Mouse (Mus musculus): ENCODE measurements around the gene Atxn2l. TPM values are rescaled to one million over a fixed set of nuclear protein-coding genes. Genes with fewer than 3 reads are reported as not detected.
A peak's percentile ranks its signal among the peaks of the same experiment; 100 is the strongest.
"Not testable (repeated sequence)": the region's sequence is repeated elsewhere in the genome, so short reads cannot be mapped to it uniquely, and the experiment has no call there.

Atxn2l gene
- polyA plus RNA-seq, 1 experiment from 2014 or later, result 56.8 TPM

- H3K27me3 ChIP-seq; H3K9me3 ChIP-seq; ATAC-seq (ENCODE audit: insufficient number of reproducible peaks, insufficient read depth, low FRiP score, low TSS enrichment, low read depth): not testable (repeated sequence)
- Histone ChIP-seq H3K9ac (peak overlapping the region; percentile 84), H3K4me2 (peak overlapping the region; percentile 94), H3K27ac (0 out of 2 replicates have a peak overlapping the region, but pooled peaks have one; percentile 60), H3K4me3 (peak overlapping the region; percentile 68), H3K4me1 (peaks cover 11% of the 10 kb centered on the region), H3K36me3 (peaks cover 39% of the 10 kb centered on the region)
- WGBS, result 16% methylated on average over 25 of the region's 25 CpGs
Observed at GRCm38 (mm10) chr7:126487617-126488385, 15.4 kb downstream of the Atxn2l start.

DNA sequence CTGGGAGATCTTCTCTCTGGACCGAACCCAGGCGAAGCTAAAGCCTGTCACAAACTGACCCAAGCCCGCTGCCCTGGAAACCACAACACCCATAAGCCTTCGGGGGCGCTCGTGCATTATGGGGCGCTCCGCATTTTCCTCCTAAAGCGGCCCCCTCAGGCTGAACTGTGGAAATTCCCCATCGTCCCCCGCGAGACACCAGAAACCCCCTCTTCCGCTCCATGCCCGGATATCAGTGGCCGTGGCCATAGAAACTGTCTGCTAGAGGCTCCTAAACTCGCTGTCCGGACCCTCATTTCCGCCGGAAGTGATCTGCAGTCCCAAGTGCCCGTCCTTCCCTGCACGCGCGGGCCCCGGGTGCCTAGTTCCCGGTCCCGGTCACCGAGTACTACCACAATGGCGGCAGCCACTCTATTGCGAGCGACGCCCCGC, 16.2 kb downstream of the Atxn2l start, which contains the start of gene Tufm:
TSS of gene Tufm (plus strand) at position 310 of the 432 bp plus-strand sequence.
- H3K4me1 ChIP-seq, result peaks cover 14% of the 10 kb centered on the region
- no peaks in the 10 kb centered on the region for H3K9me3 ChIP-seq
- H3K27me3 ChIP-seq, result no peaks in the 10 kb centered on the region
- H3K4me2 ChIP-seq, result peak within 1 kb of the TSS; percentile 94
- H3K27ac ChIP-seq, result peak within 1 kb of the TSS; percentile 74
- 0% methylated on average over 32 of the region's 32 CpGs for WGBS
- peak within 1 kb of the TSS; percentile 84 for H3K9ac ChIP-seq
- peak; percentile 85 for ATAC-seq (ENCODE audit: insufficient number of reproducible peaks, insufficient read depth, low FRiP score, low TSS enrichment, low read depth)
- peaks cover 32% of the 10 kb centered on the region for H3K36me3 ChIP-seq
- H3K4me3 ChIP-seq, result peak within 1 kb of the TSS; percentile 68

GRCm38 (mm10) chr7:126482392-126482871, 20.8 kb downstream of the Atxn2l start:
- H3K4me3 ChIP-seq, result peak overlapping the region; percentile 40
- no peaks in the 10 kb centered on the region for H3K36me3 ChIP-seq
- ATAC-seq (ENCODE audit: insufficient number of reproducible peaks, insufficient read depth, low FRiP score, low TSS enrichment, low read depth), result peak; percentile 49
- H3K4me2 ChIP-seq, result peak overlapping the region; percentile 66
- no peaks in the 10 kb centered on the region for H3K27me3 ChIP-seq
- H3K9ac ChIP-seq, result peak overlapping the region; percentile 62
- no peaks in the 10 kb centered on the region for H3K9me3 ChIP-seq
- H3K4me1 ChIP-seq, result 0 out of 2 replicates have a peak, but pooled peaks cover 5% of the 10 kb centered on the region
- WGBS, result under 1% methylated on average over 23 of the region's 23 CpGs
- H3K27ac ChIP-seq, result peak overlapping the region; percentile 71

- ATAC-seq (ENCODE audit: insufficient number of reproducible peaks, insufficient read depth, low FRiP score, low TSS enrichment, low read depth), result no peak
- no peaks in the 10 kb centered on the region for H3K9me3 ChIP-seq
- no peak overlapping the region for H3K4me3 ChIP-seq
- 0 out of 2 replicates have a peak, but pooled peaks cover 5% of the 10 kb centered on the region for H3K4me1 ChIP-seq
- H3K9ac ChIP-seq, result no peak overlapping the region
- H3K27ac ChIP-seq, result no peak overlapping the region
- no peaks in the 10 kb centered on the region for H3K27me3 ChIP-seq
- H3K36me3 ChIP-seq, result no peaks in the 10 kb centered on the region
- no peak overlapping the region for H3K4me2 ChIP-seq
- 25% methylated on average over 5 of the region's 5 CpGs for WGBS
Observed at GRCm38 (mm10) chr7:126481699-126482098, 21.5 kb downstream of the Atxn2l start.

GRCm38 (mm10) chr7:126474993-126475581, 28.1 kb downstream of the Atxn2l start, which contains the start of gene Sh2b1:
Sh2b1 (minus strand) TSS chr7:126475424.
- WGBS, result under 1% methylated on average over 53 of the region's 53 CpGs

DNA sequence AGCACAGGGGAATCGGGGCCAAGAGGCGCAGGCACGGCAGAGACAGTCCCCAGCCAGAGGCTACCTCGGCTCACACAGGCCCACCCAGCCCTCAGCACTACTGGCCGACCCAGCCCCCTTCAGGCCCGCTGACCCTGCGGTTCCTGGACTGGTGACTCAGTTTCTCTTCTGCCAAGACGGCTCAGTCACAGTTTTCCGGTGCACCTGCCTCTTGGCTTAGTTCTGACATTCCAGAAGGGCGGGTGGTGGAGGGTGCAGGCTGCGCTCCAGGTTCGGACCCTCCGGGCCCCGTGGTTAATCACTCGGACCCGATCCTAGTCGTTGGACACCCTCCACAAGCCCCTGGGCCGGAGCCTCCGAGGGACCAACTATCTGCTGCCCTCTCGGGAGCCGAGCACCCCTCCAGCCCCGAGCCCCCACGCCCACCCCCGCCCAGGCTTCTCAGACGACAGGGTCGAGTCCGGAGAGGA, 28.7 kb downstream of the Atxn2l start:
- Histone ChIP-seq H3K4me3 (peak overlapping the region; percentile 86), H3K9ac (peak overlapping the region; percentile 96), H3K27me3 (no peaks in the 10 kb centered on the region), H3K9me3 (no peaks in the 10 kb centered on the region), H3K4me1 (peaks cover 17% of the 10 kb centered on the region), H3K36me3 (peaks cover 33% of the 10 kb centered on the region), H3K4me2 (peak overlapping the region; percentile 90), H3K27ac (peak overlapping the region; percentile 94)
- ATAC-seq (ENCODE audit: insufficient number of reproducible peaks, insufficient read depth, low FRiP score, low TSS enrichment, low read depth), result peak; percentile 45; the same call in 1 of the 2 replicates
- 2% methylated on average over 27 of the region's 27 CpGs for WGBS

More at GRCm38 (mm10) chr7:126474993-126475581, 28.1 kb downstream of the Atxn2l start, which contains the start of gene Sh2b1:
- Histone ChIP-seq H3K9ac (peak within 1 kb of the TSS; percentile 96), H3K36me3 (peaks cover 27% of the 10 kb centered on the region), H3K27me3 (no peaks in the 10 kb centered on the region), H3K4me1 (peaks cover 17% of the 10 kb centered on the region), H3K9me3 (no peaks in the 10 kb centered on the region), H3K27ac (peak within 1 kb of the TSS; percentile 94), H3K4me2 (peak within 1 kb of the TSS; percentile 90), H3K4me3 (peak within 1 kb of the TSS; percentile 86)
- peak; percentile 77 for ATAC-seq (ENCODE audit: insufficient number of reproducible peaks, insufficient read depth, low FRiP score, low TSS enrichment, low read depth)

GRCm38 (mm10) chr7:126473470-126474086, 29.7 kb downstream of the Atxn2l start:
- WGBS, result 76% methylated on average over 9 of the region's 9 CpGs
- Histone ChIP-seq H3K27me3 (no peaks in the 10 kb centered on the region), H3K9me3 (no peaks in the 10 kb centered on the region), H3K27ac (0 out of 2 replicates have a peak overlapping the region, but pooled peaks have one; percentile 12), H3K4me2 (peak overlapping the region; percentile 90), H3K4me1 (peaks cover 17% of the 10 kb centered on the region), H3K4me3 (peak overlapping the region; percentile 86), H3K36me3 (peaks cover 42% of the 10 kb centered on the region), H3K9ac (peak overlapping the region; percentile 96)
- ATAC-seq (ENCODE audit: insufficient number of reproducible peaks, insufficient read depth, low FRiP score, low TSS enrichment, low read depth), result no peak

GRCm38 (mm10) chr7:126472713-126473112, 30.5 kb downstream of the Atxn2l start:
- ATAC-seq (ENCODE audit: insufficient number of reproducible peaks, insufficient read depth, low FRiP score, low TSS enrichment, low read depth), result no peak
- Histone ChIP-seq H3K9ac (peak overlapping the region; percentile 96; the same call in 1 of the 2 replicates), H3K27me3 (no peaks in the 10 kb centered on the region), H3K4me2 (no peak overlapping the region), H3K36me3 (peaks cover 51% of the 10 kb centered on the region), H3K9me3 (no peaks in the 10 kb centered on the region), H3K4me1 (peaks cover 17% of the 10 kb centered on the region), H3K4me3 (no peak overlapping the region), H3K27ac (no peak overlapping the region)
- WGBS, result 94% methylated on average over 16 of the region's 16 CpGs

GRCm38 (mm10) chr7:126472306-126472705, 30.9 kb downstream of the Atxn2l start:
- Histone ChIP-seq H3K4me2 (no peak overlapping the region), H3K4me3 (no peak overlapping the region), H3K36me3 (peaks cover 55% of the 10 kb centered on the region)

DNA sequence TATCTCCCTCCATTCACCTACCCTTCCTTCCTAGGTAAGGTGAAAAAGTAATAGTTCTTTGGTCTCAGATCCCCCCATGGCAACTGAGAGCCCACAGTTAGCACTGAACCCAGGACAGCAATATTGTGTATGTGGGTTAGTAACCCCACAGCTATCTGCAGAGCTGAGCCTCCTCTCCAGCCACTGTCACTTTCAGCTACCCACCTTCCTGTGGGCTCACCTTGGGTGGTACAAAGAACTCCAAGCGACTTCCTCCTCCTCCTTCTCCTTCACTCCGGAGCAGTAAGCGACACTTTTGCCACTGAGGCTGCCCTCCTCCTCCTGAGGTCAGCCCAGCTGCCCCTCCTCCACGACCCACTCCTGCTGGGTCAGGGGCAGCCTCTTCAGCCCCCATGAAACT, 31.4 kb downstream of the Atxn2l start:
- 90% methylated on average over 4 of the region's 4 CpGs for WGBS
- Histone ChIP-seq H3K9me3 (no peaks in the 10 kb centered on the region), H3K36me3 (peaks cover 59% of the 10 kb centered on the region), H3K27me3 (no peaks in the 10 kb centered on the region), H3K27ac (no peak overlapping the region), H3K4me2 (no peak overlapping the region), H3K9ac (0 out of 2 replicates have a peak overlapping the region, but pooled peaks have one; percentile 16), H3K4me3 (no peak overlapping the region), H3K4me1 (peaks cover 17% of the 10 kb centered on the region)
- no peak for ATAC-seq (ENCODE audit: insufficient number of reproducible peaks, insufficient read depth, low FRiP score, low TSS enrichment, low read depth)

More at GRCm38 (mm10) chr7:126472306-126472705, 30.9 kb downstream of the Atxn2l start:
- Histone ChIP-seq H3K27me3 (no peaks in the 10 kb centered on the region), H3K9me3 (no peaks in the 10 kb centered on the region), H3K27ac (no peak overlapping the region), H3K4me1 (peaks cover 17% of the 10 kb centered on the region), H3K9ac (0 out of 2 replicates have a peak overlapping the region, but pooled peaks have one; percentile 16)
- no peak for ATAC-seq (ENCODE audit: insufficient number of reproducible peaks, insufficient read depth, low FRiP score, low TSS enrichment, low read depth)
- 86% methylated on average over 13 of the region's 13 CpGs for WGBS

DNA sequence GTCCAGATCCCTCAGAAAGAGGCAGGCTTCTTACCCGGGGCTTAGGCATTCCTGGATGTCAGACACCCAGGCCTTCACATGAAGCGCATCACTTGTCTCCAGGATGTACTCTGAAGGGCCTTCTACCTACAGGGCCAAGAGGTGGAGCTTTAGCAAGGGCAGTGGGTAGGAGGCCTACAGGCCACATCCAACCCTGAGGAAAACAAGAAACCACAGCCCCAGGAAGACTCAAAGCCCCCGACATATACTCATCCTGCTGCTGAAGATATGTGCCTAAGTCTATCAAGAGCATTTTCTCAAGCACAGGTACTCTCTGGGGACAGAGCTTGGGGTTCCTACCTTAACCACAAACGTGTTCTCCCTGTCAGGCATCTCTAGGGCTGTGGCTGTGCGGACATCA, 31.9 kb downstream of the Atxn2l start:
- H3K4me2 ChIP-seq, result no peak overlapping the region
- no peak for ATAC-seq (ENCODE audit: insufficient number of reproducible peaks, insufficient read depth, low FRiP score, low TSS enrichment, low read depth)
- H3K27me3 ChIP-seq, result no peaks in the 10 kb centered on the region
- no peaks in the 10 kb centered on the region for H3K9me3 ChIP-seq
- H3K9ac ChIP-seq, result 0 out of 2 replicates have a peak overlapping the region, but pooled peaks have one; percentile 52
- no peak overlapping the region for H3K27ac ChIP-seq
- WGBS, result 92% methylated on average over 5 of the region's 5 CpGs
- H3K4me1 ChIP-seq, result peaks cover 17% of the 10 kb centered on the region
- H3K36me3 ChIP-seq, result peaks cover 64% of the 10 kb centered on the region
- no peak overlapping the region for H3K4me3 ChIP-seq

All from embryonic facial prominence, embryonic 13.5 days (tissue).